Mouse (Mus musculus) stomach, postnatal 0 days (tissue): Measurements from ENCODE around the gene Dlgap4. TPM values are rescaled to one million over a fixed set of nuclear protein-coding genes. Genes with fewer than 3 reads are reported as not detected.
A peak's percentile ranks its signal among the peaks of the same experiment; 100 is the strongest.

ENCODE experiments used
- ATAC-seq: fragments of 200-750 bp; cut with Nextera tagmentation; 2 replicates; pipeline ENCODE4 v1.8.0; 2017; ENCODE audit not compliant: low FRiP score, low TSS enrichment
- DNase-seq: peaks from one replicate; pipeline ENCODE4 v3.0.0-alpha.2; 2016; ENCODE audit warnings: low spot score
- H3K27ac ChIP-seq: fragments of 300-500 bp; sonication (generic); replicated peaks from 2 replicates; pipeline ENCODE4 v1.5.1; 2014; ENCODE audit warnings: mild to moderate bottlenecking, control low read depth
- H3K27me3 ChIP-seq: fragments of 300-500 bp; sonication (generic); 2 replicates; pipeline ENCODE4 v1.6.1; 2014; ENCODE audit warnings: low read length; ENCODE audit not compliant: control insufficient read depth, insufficient read depth
- H3K36me3 ChIP-seq: fragments of 300-500 bp; sonication (generic); 2 replicates; pipeline ENCODE4 v1.6.1; 2014; ENCODE audit warnings: low read length, mixed read lengths; ENCODE audit not compliant: control insufficient read depth, insufficient read depth
- H3K4me1 ChIP-seq: fragments of 300-500 bp; sonication (generic); replicated peaks from 2 replicates; pipeline ENCODE4 v1.6.1; 2014; ENCODE audit warnings: antibody characterized with exemption; ENCODE audit not compliant: control insufficient read depth, insufficient read depth
- H3K4me2 ChIP-seq: fragments of 300-500 bp; sonication (generic); replicated peaks from 2 replicates; pipeline ENCODE4 v1.6.1; 2014; ENCODE audit warnings: low read depth, mild to moderate bottlenecking, control low read depth, moderate library complexity
- H3K4me3 ChIP-seq: fragments of 300-500 bp; sonication (generic); 2 replicates; pipeline ENCODE4 v1.5.1; 2014; ENCODE audit warnings: low read depth, low read length, control low read depth
- H3K9ac ChIP-seq: fragments of 300-500 bp; sonication (generic); 2 replicates; pipeline ENCODE4 v1.6.1; 2014; ENCODE audit warnings: mild to moderate bottlenecking, low read length, control low read depth, mixed read lengths
- H3K9me3 ChIP-seq: fragments of 300-500 bp; sonication (generic); 2 replicates; pipeline ENCODE4 v1.6.1; 2016; ENCODE audit warnings: low read length; ENCODE audit not compliant: control insufficient read depth
- CTCF ChIP-seq: IDR thresholded peaks from 2 replicates; pipeline ENCODE4 v1.5.1; 2016; ENCODE audit warnings: antibody characterized with exemption, low read depth, mild to moderate bottlenecking, moderate library complexity
- EP300 ChIP-seq: optimal IDR thresholded peaks from 2 replicates; pipeline ENCODE3; 2016; ENCODE audit warnings: antibody characterized with exemption
- WGBS: fragments of 180-500 bp; shearing (Covaris S2); extraction: QIAGEN DNeasy Blood & Tissue Kit; methylation state at CpG from one replicate; pipeline ENCODE4 v1.1.7; 2014; 5-methylcytosine and 5-hydroxymethylcytosine counted together
- polyA plus RNA-seq: library from polyadenylated mRNA; unstranded; fragments of >200 nt; fragmentation: Nextera tagmentation; extraction: Ambion mirVana; gene quantifications from 2 replicates; pipeline ENCODE4 v1.2.1, GENCODE M21; 2015

Gene Dlgap4
- polyA plus RNA-seq, 1 experiment from 2014 or later: 50.7 TPM

DNA sequence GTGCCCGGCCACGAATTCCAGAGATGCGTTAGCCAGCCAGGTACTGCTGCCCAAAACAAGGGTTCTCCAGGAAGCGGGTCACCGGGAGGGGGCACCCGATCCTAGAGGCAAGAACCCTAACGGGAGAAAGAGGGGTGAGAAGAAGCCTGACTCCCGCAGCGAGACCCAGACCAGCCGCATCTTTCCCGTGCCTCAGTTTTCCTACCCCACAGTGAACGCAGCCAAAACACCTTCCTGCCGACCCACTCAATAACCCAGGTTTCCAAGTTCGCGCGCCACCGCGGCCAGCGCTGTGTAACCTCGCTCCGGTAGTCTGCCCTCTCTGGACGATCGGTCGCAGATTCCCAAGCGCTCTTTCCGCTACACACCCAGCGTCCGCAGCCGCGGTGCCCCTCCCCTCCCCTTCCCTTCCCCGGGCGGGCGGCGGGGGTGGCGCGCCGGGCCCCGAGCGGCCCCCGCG, 394 bp upstream of the Dlgap4 start:
- Histone ChIP-seq H3K4me2 (peak overlapping the region; percentile 86), H3K27ac (no peak overlapping the region), H3K4me1 (no peaks in the 10 kb centered on the region), H3K9ac (peak overlapping the region; percentile 61), H3K4me3 (peak overlapping the region; percentile 54), H3K36me3 (no peaks in the 10 kb centered on the region), H3K27me3 (no peaks in the 10 kb centered on the region; the same call in 1 of the 2 replicates), H3K9me3 (no peaks in the 10 kb centered on the region)
- TF ChIP-seq EP300 (no peak), CTCF (peak; percentile 58)
- DNase-seq (peak; percentile 31), ATAC-seq (no peak)
- WGBS: under 1% methylated on average over 37 of the region's 41 CpGs

DNA sequence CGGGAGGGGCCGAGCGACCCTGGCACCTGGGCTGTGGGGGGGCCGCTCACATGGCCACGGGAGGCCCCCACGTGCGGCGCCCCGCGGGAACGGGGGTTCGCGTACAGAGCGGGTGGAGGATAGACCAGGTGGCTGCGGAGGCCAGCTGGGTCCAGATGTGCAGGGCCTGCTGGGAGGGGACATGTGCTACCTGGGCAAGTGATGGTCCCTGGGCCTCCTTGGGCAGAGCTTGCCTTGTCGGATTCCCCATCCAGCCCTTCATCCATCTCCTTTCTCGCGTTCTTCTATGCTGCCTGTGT, 702 bp downstream of the Dlgap4 start:
- Histone ChIP-seq H3K9ac (peak overlapping the region; percentile 61), H3K27me3 (no peaks in the 10 kb centered on the region; the same call in 1 of the 2 replicates), H3K4me3 (peak overlapping the region; percentile 54), H3K4me1 (no peaks in the 10 kb centered on the region), H3K36me3 (no peaks in the 10 kb centered on the region), H3K4me2 (peak overlapping the region; percentile 86), H3K9me3 (no peaks in the 10 kb centered on the region), H3K27ac (no peak overlapping the region)
- no peak for TF ChIP-seq EP300
- no peak for TF ChIP-seq CTCF
- DNase-seq: no peak
- 0 out of 2 replicates have a peak, but pooled peaks have one; percentile 28 for ATAC-seq
- under 1% methylated on average over 10 of the region's 18 CpGs for WGBS

DNA sequence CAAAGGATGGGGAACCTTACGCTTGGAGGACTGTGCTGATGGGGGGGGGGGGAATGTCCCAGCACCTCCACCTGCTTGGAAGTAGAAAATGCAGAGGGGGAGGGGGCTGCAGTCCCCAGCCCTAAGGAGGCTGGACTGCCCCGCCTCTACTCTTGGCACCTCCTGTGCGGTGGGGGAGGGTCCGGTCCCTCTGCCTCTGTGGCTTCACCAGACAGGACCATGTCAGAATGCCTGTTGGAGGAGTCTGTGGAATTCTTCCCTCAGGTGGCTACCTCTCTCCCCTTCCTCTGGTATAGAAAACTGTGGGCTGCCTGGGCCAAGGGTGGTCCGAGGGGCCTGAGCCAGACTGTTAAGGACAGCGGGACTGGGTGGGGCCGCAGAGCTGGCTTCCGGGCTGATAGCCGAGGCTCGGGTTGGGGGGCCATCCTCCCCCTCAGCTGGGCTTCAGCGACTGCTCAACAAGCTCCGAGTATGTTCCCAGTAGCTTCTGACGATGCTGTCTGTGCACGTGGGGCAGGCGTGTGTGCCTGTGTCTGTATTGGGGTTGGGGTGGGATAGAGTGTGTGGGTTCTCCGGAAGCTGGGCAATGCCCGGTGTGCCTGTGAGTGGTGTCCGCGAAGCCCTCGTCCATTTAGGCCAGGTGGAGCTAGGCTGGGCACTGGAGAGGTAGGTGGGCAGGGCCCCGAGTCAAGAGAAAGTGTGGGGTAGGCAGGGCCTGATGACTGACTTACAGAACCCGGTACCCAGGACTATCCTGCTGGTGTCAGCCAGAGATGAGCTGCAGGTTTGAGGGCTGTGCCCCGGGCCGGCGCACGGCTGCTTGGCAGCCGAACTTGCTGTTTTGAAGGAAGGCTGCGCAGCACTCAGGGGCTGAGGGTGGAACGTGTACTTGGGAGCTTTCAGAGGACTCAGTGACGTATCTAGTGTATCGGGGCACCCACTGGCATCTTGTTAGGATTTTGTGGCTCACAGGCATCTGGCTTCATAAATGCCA, 1.5 kb downstream of the Dlgap4 start:
- DNase-seq (no peak), ATAC-seq (0 out of 2 replicates have a peak, but pooled peaks have one; percentile 8)
- H3K36me3 ChIP-seq: no peaks in the 10 kb centered on the region
- no peaks in the 10 kb centered on the region for H3K9me3 ChIP-seq
- no peak for TF ChIP-seq EP300
- no peak for TF ChIP-seq CTCF
- no peaks in the 10 kb centered on the region for H3K4me1 ChIP-seq
- no peaks in the 10 kb centered on the region; the same call in 1 of the 2 replicates for H3K27me3 ChIP-seq
- 10% methylated on average over 31 of the region's 31 CpGs for WGBS
- H3K4me3 ChIP-seq: peak overlapping the region; percentile 54
- peak overlapping the region; percentile 86 for H3K4me2 ChIP-seq
- H3K27ac ChIP-seq: no peak overlapping the region
- no peak overlapping the region for H3K9ac ChIP-seq

DNA sequence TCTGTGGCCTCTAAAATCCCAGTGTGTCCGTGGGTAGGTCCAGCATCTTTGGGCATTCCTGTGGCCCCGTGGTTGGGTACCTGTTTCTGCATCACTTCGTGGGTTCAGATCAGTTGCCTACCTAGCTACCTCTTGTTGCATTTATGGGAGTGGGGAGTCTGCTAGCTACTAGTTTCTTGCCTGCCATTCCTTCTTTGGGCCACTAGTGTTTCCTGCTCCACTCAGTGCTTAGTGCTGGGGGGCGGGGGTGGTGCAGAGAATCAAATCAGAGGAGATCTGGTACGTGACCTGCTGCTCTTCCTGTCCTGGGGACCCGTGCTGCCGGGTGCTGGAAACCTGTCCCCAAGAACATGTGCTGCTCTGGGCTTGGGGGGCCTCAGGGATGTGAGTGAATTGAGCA, 3.0 kb downstream of the Dlgap4 start:
- H3K36me3 ChIP-seq: no peaks in the 10 kb centered on the region
- no peak overlapping the region for H3K27ac ChIP-seq
- H3K4me1 ChIP-seq: no peaks in the 10 kb centered on the region
- no peak overlapping the region for H3K9ac ChIP-seq
- no peak for TF ChIP-seq CTCF
- no peak for TF ChIP-seq EP300
- WGBS: 75% methylated on average over 7 of the region's 7 CpGs
- H3K9me3 ChIP-seq: no peaks in the 10 kb centered on the region
- H3K27me3 ChIP-seq: no peaks in the 10 kb centered on the region; the same call in 1 of the 2 replicates
- ATAC-seq (no peak), DNase-seq (no peak)
- no peak overlapping the region for H3K4me2 ChIP-seq
- no peak overlapping the region for H3K4me3 ChIP-seq

DNA sequence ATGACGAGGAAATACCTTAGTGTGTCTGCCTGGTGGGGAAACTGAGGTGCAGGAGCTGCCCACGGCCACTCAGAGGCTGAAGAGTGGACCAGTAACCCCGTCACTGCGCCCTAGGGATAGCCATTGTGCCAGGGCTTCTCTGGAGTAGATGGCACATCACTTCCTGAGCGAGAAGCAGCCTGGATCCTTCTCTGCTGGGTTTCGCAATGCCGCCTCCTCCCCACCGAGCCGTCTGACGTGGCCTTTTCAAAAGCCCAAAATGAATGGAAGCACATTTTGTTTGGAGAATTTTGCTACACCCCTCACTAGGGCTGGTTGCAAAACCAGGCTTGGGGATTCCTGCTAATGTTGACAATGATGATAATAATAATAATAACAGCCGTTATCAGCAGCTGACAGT, 4.0 kb downstream of the Dlgap4 start:
- no peaks in the 10 kb centered on the region; the same call in 1 of the 2 replicates for H3K27me3 ChIP-seq
- 32% methylated on average over 11 of the region's 11 CpGs for WGBS

DNA sequence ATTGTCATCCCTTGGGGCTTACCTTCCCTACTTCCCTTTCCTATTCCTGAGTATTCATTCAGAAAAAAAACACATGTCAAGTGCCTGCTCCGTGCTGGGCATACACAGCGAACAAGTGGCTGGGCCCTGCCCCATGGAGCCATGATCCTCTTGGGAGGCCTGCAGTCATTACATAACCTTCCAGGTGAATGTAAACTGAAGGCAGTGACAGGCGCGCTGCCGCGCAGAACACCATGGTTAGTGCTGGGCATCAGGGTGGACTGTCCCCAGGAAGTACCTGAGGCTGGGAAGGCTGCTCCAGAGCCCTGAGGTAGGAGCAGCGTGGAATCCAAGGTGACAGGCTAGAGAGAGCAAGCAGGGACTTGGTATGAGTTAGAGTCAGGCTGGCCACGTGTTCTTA, 7.4 kb downstream of the Dlgap4 start:
- WGBS: 74% methylated on average over 8 of the region's 8 CpGs
- Histone ChIP-seq H3K4me3 (no peak overlapping the region), H3K36me3 (no peaks in the 10 kb centered on the region), H3K4me1 (no peaks in the 10 kb centered on the region), H3K27ac (no peak overlapping the region), H3K27me3 (no peaks in the 10 kb centered on the region), H3K9ac (no peak overlapping the region), H3K9me3 (no peaks in the 10 kb centered on the region), H3K4me2 (no peak overlapping the region)
- ATAC-seq (no peak), DNase-seq (no peak)
- TF ChIP-seq CTCF (no peak), EP300 (no peak)

More for the DNA sequence above, 4.0 kb downstream of the Dlgap4 start:
- TF ChIP-seq EP300 (no peak), CTCF (no peak)
- Histone ChIP-seq H3K4me2 (no peak overlapping the region), H3K9ac (no peak overlapping the region), H3K4me3 (no peak overlapping the region), H3K4me1 (no peaks in the 10 kb centered on the region), H3K27ac (no peak overlapping the region), H3K36me3 (no peaks in the 10 kb centered on the region), H3K9me3 (no peaks in the 10 kb centered on the region)
- ATAC-seq (no peak; the same call in 1 of the 2 replicates), DNase-seq (no peak)
